Mouse (Mus musculus): ENCODE results near the gene Ric1.

DNA sequence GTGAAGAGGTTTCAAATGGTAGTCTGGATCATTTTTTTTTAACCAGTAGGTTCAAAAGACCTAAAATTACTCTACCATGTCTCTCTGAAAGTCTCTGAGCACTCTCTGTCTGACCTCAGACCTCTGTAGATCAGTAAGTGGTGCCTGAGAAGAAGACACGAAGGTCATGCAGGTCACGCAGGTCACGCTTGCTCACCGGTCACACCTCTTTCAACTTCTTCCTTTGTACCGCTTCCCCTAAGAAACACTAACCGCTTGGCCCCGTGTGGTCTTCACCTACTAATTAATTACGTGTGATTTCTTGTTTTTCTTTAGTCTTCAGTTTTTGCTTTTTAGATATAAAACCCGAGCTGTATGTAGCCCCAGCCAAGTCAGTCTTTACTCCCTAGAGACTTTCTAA lies 30.6 kb upstream of the Ric1 start:
- TF ChIP-seq CTCF (IDR thresholded peaks at IDR 0.05; ENCODE audit: control insufficient read depth, insufficient read depth, insufficient replicate concordance, low read depth, low read length) (no peak), POLR2A (IDR thresholded peaks at IDR 0.05; ENCODE audit: control insufficient read depth, low read depth, low read length) (no peak)

Data from testis, adult 2 months (tissue).